Mouse (Mus musculus): ENCODE results near the gene Caln1. TPM values are rescaled to one million over a fixed set of nuclear protein-coding genes. Genes with fewer than 3 reads are reported as not detected.

The Caln1 gene
- under 1 TPM in 1 of 2 experiments, not detected in 1; 0.06 TPM for total RNA-seq (2021)

- intact Hi-C loops (cut with DNase I) = no loop called here
- no peak for DNase-seq (ENCODE audit: low spot score)
Observed at GRCm38 (mm10) chr5:130369237-130369636, at the start of gene Caln1. Gene Caln1, plus strand, starts transcription at chr5:130369455.

DNA sequence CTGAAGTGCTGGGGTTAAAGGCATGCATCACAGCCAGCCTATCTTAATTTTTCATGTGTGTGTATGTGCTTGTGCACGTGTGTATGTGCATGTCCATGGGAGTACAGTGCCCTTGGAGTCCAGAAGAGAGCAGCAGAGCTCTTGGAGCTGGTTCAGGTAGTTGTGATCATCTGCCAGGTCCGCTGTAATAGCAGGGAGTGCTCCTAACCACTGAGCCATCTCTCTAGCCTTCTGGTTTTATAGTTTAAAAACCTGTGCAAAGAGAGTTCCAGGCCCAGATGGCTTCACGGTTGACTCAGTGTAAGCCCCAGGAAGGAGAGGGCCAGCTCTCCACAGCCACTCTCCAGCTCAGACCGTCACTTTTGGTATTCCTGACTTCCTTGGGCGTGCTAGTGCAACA is 49.5 kb upstream of the Caln1 start:
- intact Hi-C loops (cut with DNase I) = no loop called here
- no peak for DNase-seq (ENCODE audit: low spot score)

DNA sequence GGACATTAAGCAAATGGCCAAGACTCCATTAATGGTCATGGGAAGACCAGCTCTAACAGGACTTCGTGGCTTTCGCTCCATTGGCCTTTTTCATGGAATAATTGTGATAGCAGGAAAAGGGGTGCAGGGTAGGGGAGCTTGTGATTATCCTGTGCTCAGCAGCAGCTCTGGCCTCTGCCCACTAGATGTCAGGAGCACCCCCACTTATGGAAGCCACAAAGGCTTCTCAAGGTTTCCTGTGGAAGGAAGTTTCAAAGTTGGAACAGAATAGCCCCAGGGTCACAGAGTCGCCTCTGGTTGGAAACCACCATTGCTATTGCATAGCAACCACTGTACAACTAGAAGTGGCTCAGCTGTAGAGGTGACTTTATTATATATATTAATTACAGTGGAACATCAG is 48.8 kb upstream of the Caln1 start:
- DNase-seq (ENCODE audit: low spot score) = no peak
- intact Hi-C loops (cut with DNase I) = no loop called here

DNA sequence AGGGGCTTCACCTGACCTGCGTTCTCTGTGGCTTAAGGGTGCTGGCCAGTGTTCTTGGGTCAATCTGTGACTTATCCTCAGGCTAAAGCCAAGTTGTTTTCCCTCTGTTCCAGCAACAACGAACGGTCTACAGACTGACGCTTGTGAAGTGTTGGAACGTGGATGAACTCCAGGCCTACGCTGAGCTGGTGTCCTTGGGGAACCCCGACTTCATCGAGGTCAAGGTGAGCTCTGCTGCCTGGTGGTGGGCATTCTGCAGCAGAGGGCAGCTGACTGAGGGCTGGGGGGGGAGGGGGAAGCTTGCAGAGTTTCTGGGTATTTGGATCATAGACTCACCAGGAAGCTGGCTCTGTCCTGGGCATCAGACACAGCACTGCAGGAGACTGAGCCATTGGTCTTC is 43.8 kb upstream of the Caln1 start:
- intact Hi-C loops (cut with DNase I) = no loop called here
- no peak for DNase-seq (ENCODE audit: low spot score)

- no peak for DNase-seq (ENCODE audit: low spot score)
- intact Hi-C loops (cut with DNase I) = no loop called here
Observed at GRCm38 (mm10) chr5:130327615-130328263, 41.5 kb upstream of the Caln1 start.

GRCm38 (mm10) chr5:130328366-130328765 is 40.9 kb upstream of the Caln1 start:
- no peak for DNase-seq (ENCODE audit: low spot score)
- intact Hi-C loops (cut with DNase I) = no loop called here

GRCm38 (mm10) chr5:130329889-130330288 is 39.4 kb upstream of the Caln1 start:
- intact Hi-C loops (cut with DNase I) = no loop called here
- no peak for DNase-seq (ENCODE audit: low spot score)

- DNase-seq (ENCODE audit: low spot score) = no peak
- intact Hi-C loops (cut with DNase I) = no loop called here
Observed at GRCm38 (mm10) chr5:130330801-130331200, 38.5 kb upstream of the Caln1 start.

- intact Hi-C loops (cut with DNase I) = no loop called here
- DNase-seq (ENCODE audit: low spot score) = no peak
Observed at GRCm38 (mm10) chr5:130331206-130331605, 38.0 kb upstream of the Caln1 start.

GRCm38 (mm10) chr5:130333566-130333965 is 35.7 kb upstream of the Caln1 start:
- intact Hi-C loops (cut with DNase I) = no loop called here
- DNase-seq (ENCODE audit: low spot score) = no peak

DNA sequence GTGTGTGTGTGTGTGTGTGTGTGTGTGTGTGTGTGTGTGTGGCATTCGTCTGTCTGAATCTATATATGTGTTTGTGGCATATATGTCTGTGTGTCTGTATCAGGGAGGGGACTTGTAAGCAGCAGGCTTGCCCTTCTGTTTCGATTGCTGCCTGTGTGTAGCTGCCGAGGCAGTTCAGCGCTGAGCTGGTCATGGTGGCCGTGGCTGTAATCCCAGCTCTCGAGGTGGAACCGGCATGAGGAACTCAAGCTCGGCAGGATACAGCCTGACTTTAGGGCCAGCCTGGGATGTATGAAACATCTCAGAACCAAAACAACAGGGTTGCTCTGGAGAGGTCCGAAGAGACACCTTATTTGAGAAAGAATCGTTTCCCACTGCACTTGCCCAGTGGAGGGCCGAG is 35.3 kb upstream of the Caln1 start:
- no peak for DNase-seq (ENCODE audit: low spot score)
- intact Hi-C loops (cut with DNase I) = no loop called here

- no peak for DNase-seq (ENCODE audit: low spot score)
- intact Hi-C loops (cut with DNase I) = no loop called here
Observed at GRCm38 (mm10) chr5:130335462-130335861, 33.8 kb upstream of the Caln1 start.

DNA sequence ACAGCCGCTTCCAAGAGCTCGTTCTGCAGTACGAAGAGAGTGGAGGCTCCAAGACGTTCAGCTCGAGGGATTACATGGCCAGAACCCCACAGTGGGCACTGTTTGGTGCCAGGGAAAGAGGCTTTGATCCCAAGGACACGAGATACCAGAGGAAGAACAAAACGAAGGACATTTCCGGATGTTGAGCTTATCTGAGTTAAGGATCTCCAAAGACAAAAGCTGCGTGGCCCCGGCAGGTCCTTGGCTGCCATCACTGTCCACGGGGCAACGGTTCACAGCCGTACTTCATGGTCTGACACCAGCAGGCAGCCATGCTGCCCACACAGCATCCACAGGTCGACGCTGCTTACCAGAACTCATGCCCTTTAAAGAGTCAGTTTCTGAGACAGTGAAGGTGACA is 28.6 kb upstream of the Caln1 start:
- intact Hi-C loops (cut with DNase I) = no loop called here
- DNase-seq (ENCODE audit: low spot score) = no peak

- intact Hi-C loops (cut with DNase I) = no loop called here
Observed at GRCm38 (mm10) chr5:130344999-130345398, 24.3 kb upstream of the Caln1 start.

GRCm38 (mm10) chr5:130345871-130346270 is 23.4 kb upstream of the Caln1 start:
- DNase-seq (ENCODE audit: low spot score) = no peak
- intact Hi-C loops (cut with DNase I) = no loop called here

More at GRCm38 (mm10) chr5:130344999-130345398, 24.3 kb upstream of the Caln1 start:
- no peak for DNase-seq (ENCODE audit: low spot score)

GRCm38 (mm10) chr5:130355223-130355622 is 14.0 kb upstream of the Caln1 start:
- DNase-seq (ENCODE audit: low spot score) = no peak
- intact Hi-C loops (cut with DNase I) = no loop called here

- no peak for DNase-seq (ENCODE audit: low spot score)
- intact Hi-C loops (cut with DNase I) = no loop called here
Observed at GRCm38 (mm10) chr5:130363111-130363510, 6.1 kb upstream of the Caln1 start.

- no peak for DNase-seq (ENCODE audit: low spot score)
- intact Hi-C loops (cut with DNase I) = no loop called here
Observed at GRCm38 (mm10) chr5:130363773-130364172, 5.5 kb upstream of the Caln1 start.

DNA sequence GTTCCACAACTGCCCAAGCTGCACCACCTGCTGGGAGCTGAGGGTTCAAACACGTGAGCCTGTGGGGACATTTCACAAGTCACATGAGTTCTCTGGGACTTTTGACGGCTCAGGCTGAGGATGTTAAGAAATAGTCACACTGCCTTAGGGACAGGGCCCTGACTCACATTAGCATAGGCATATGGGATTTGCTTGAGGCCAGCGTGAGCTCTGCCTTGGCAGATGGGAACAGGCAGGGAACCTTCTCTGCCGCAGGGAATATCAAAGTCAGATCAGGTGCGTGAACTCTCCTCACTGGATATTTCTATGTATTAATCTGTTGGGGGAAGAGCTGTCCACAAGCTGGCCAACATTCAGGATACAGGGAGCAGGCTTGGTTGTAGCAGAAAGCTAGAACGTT is 1.0 kb upstream of the Caln1 start:
- DNase-seq (ENCODE audit: low spot score) = no peak
- intact Hi-C loops (cut with DNase I) = no loop called here

GRCm38 (mm10) chr5:130375411-130375810 is 6.2 kb downstream of the Caln1 start:
- no peak for DNase-seq (ENCODE audit: low spot score)
- intact Hi-C loops (cut with DNase I) = no loop called here

DNA sequence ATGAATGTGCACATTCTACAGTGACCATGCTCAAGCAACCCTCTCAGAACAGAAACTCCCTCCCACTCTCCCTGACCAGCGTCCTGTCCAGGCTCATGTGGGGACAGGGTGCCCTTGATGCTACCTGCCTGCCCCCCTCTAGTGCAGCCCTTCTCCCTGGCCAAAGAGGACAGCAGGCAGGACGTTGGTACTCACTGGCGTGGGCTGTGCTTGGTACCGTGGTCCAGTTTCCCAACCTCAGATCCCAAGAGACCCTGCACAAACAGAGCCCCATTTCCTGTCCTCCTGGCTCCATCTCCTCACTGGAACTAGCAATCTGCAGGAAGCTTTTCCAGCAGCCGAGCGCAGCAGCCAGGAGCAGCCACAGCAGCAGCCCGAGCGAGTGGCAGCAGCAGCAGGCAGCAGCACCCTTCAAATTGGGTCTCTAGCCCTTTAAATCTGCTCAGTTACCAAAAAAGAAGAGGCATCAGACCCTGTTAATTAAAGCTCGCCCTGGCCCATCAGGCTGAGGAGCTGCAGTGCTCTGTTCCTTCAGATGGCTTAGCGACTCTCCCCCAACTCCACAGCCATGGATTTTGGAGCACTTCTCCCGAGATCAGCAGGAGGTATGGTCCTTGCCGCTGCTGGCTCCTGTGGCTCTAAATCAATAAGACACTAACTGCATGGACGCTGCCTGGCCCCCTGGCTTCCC is 15.1 kb downstream of the Caln1 start, which contains the start of gene A330070K13Rik:
A330070K13Rik (minus strand) TSS at position 410 of the 691 bp plus-strand sequence.
- no peak for DNase-seq (ENCODE audit: low spot score)
- intact Hi-C loops (cut with DNase I) = no loop called here

- no peak for DNase-seq (ENCODE audit: low spot score)
- intact Hi-C loops (cut with DNase I) = no loop called here
Observed at GRCm38 (mm10) chr5:130386418-130386817, 17.2 kb downstream of the Caln1 start.
